Mouse (Mus musculus) liver, postnatal 0 days (tissue): ENCODE measurements at regions not wholly inside any gene's neighbourhood (a gene's known extent, or its start where the extent isn't known, plus 50 kb on each side); places are given as distances from the start of the nearest gene placed in this dataset.

Experiments used
- CTCF ChIP-seq: sonication (generic); IDR thresholded peaks from 2 replicates; pipeline ENCODE4 v1.5.1; 2016; ENCODE audit warnings: antibody characterized with exemption, low read depth
- EP300 ChIP-seq: IDR thresholded peaks from 2 replicates; pipeline ENCODE4 v1.6.1; 2016; ENCODE audit warnings: antibody characterized with exemption, low read depth, mild to moderate bottlenecking

- TF ChIP-seq CTCF (no peak), EP300 (no peak)
These were observed 61.0 kb upstream of the Ptpn3 start for GRCm38 (mm10) chr4:57362652-57363051.
